ENCODE assay signal across 32 mouse cellular contexts in genomic region chr1:118681980-118682379, GRCm38 (mm10). TPM values are rescaled to one million over a fixed set of nuclear protein-coding genes. Genes with fewer than 3 reads are reported as not detected.
A peak's percentile ranks its signal among the peaks of the same experiment; 100 is the strongest.
DNase-seq lines count a peak whose midpoint lies in the region; ATAC-seq and TF ChIP-seq lines count a peak whose summit lies in the region.
"Had no signal": no experiment of that assay in that cellular context is flagged by ENCODE, and none has a peak within 500 bp of the region (broad histone marks: within the 10 kb centered on the region; RNA-seq: fewer than 3 reads in every experiment).

No protein-coding gene starts in this region.

- no peaks in the 10 kb centered on the region for H3K9me3 ChIP-seq in liver, postnatal 0 days (ENCODE audit: low read length)
- no peaks in the 10 kb centered on the region for H3K9me3 ChIP-seq in forebrain, embryonic 12.5 days
- H3K9me3 ChIP-seq: embryonic facial prominence, embryonic 12.5 days; forebrain, embryonic 15.5 days; heart, embryonic 12.5 days; hindbrain, embryonic 13.5 days; limb, embryonic 13.5 days had no signal

- no peaks in the 10 kb centered on the region; the same call in 1 of the 2 replicates for H3K4me1 ChIP-seq in liver, postnatal 0 days (ENCODE audit: insufficient read depth)
- H3K4me1 ChIP-seq in forebrain, embryonic 12.5 days, result no peaks in the 10 kb centered on the region
- H3K4me1 ChIP-seq: embryonic facial prominence, embryonic 12.5 days; forebrain, embryonic 15.5 days; heart, embryonic 12.5 days; hindbrain, embryonic 13.5 days; limb, embryonic 13.5 days had no signal

- DNase-seq in liver, postnatal 0 days, result no peak
- no peak for DNase-seq in liver
- peak; percentile 93 for DNase-seq in kidney, adult 9 months
- peak; percentile 75 for DNase-seq in kidney, postnatal 14 days
- no peak for DNase-seq in gastrocnemius, postnatal 36 days
- DNase-seq in adipocyte (ENCODE audit: low spot score), result no peak
- DNase-seq: adrenal gland, postnatal 14 days; cerebellum, adult 11 months; cerebellum, adult 9-11 months; embryo, embryonic 11 days; gastrocnemius, adult 2 months; heart, adult 2 months; heart, postnatal 4 days; lung, embryonic 14.5 days; right cerebral cortex, adult 18-20 months; thymus, adult 18-20 months; thymus, postnatal 36 days had no signal

- no peak overlapping the region for H3K4me2 ChIP-seq in liver, postnatal 0 days (ENCODE audit: low read depth, low read length)
- no peak overlapping the region for H3K4me2 ChIP-seq in forebrain, embryonic 12.5 days
- H3K4me2 ChIP-seq: embryonic facial prominence, embryonic 12.5 days; forebrain, embryonic 15.5 days; heart, embryonic 12.5 days; hindbrain, embryonic 13.5 days; limb, embryonic 13.5 days; lung, embryonic 14.5 days; midbrain, embryonic 11.5 days had no signal

- no peaks in the 10 kb centered on the region for H3K27me3 ChIP-seq in liver, postnatal 0 days (ENCODE audit: insufficient read depth, low read length)
- no peaks in the 10 kb centered on the region for H3K27me3 ChIP-seq in forebrain, embryonic 12.5 days
- H3K27me3 ChIP-seq: embryonic facial prominence, embryonic 12.5 days; forebrain, embryonic 15.5 days; heart, embryonic 12.5 days; hindbrain, embryonic 13.5 days; limb, embryonic 13.5 days; Patski had no signal

- H3K36me3 ChIP-seq in liver, postnatal 0 days (replicated peaks; ENCODE audit: insufficient read depth, low read length), result no peaks in the 10 kb centered on the region
- H3K36me3 ChIP-seq in forebrain, embryonic 12.5 days (replicated peaks), result no peaks in the 10 kb centered on the region
- H3K36me3 ChIP-seq: embryonic facial prominence, embryonic 12.5 days; forebrain, embryonic 15.5 days; heart, embryonic 12.5 days; hindbrain, embryonic 13.5 days; limb, embryonic 13.5 days had no signal

- no peak for TF ChIP-seq CTCF in liver, postnatal 0 days (IDR thresholded peaks at IDR 0.05; ENCODE audit: low read depth)

- no peak overlapping the region for H3K27ac ChIP-seq in liver, postnatal 0 days (ENCODE audit: low read depth)
- no peak overlapping the region for H3K27ac ChIP-seq in forebrain, embryonic 12.5 days
- H3K27ac ChIP-seq: embryonic facial prominence, embryonic 12.5 days; forebrain, embryonic 15.5 days; gastrocnemius, adult 2 months; heart, adult 2 months; hindbrain, embryonic 13.5 days; left cerebral cortex, adult 2 months; limb, embryonic 13.5 days; liver, embryonic 14.5 days; stomach, postnatal 0 days had no signal

- no peak overlapping the region for H3K9ac ChIP-seq in liver, postnatal 0 days (replicated peaks)
- H3K9ac ChIP-seq in forebrain, embryonic 12.5 days, result no peak overlapping the region
- H3K9ac ChIP-seq: embryonic facial prominence, embryonic 12.5 days; forebrain, embryonic 15.5 days; heart, embryonic 12.5 days; hindbrain, embryonic 13.5 days; limb, embryonic 13.5 days; liver, embryonic 14.5 days; lung, embryonic 14.5 days had no signal

- WGBS in liver, postnatal 0 days (ENCODE audit: insufficient replicate concordance), result 71% methylated on average over 1 of the region's 1 CpGs
- 50% methylated on average over 1 of the region's 1 CpGs for WGBS in forebrain, embryonic 12.5 days

- intact Hi-C loops in gastrocnemius, postnatal 36 days (cut with DNase I), result no loop called here

- peak; percentile 49; the same call in 1 of the 2 replicates for ATAC-seq in liver, postnatal 0 days
- no peak for ATAC-seq in forebrain, embryonic 12.5 days (ENCODE audit: low FRiP score)
- ATAC-seq: forebrain, embryonic 15.5 days; midbrain, embryonic 16.5 days; Patski had no signal

- H3K4me3 ChIP-seq in liver, postnatal 0 days (ENCODE audit: low read depth, low read length), result no peak overlapping the region
- no peak overlapping the region for H3K4me3 ChIP-seq in forebrain, embryonic 12.5 days (replicated peaks)
- H3K4me3 ChIP-seq: embryonic facial prominence, embryonic 12.5 days; forebrain, embryonic 15.5 days; gastrocnemius, adult 2 months; heart, adult 2 months; heart, embryonic 12.5 days; hindbrain, embryonic 13.5 days; left cerebral cortex, adult 2 months; limb, embryonic 13.5 days had no signal

- TF ChIP-seq EP300 in liver, postnatal 0 days (IDR thresholded peaks at IDR 0.05; ENCODE audit: low read depth), result no peak

RNA-seq across cellular contexts. Expression of gene Tfcp2l1, which starts 54.2 kb away (rescaled TPM):
- 0.62 and 0.96 TPM in 2 replicates for polyA plus RNA-seq in liver, postnatal 0 days (2015; fragmentation: Nextera tagmentation; extraction: Ambion mirVana)
- total RNA-seq in gastrocnemius, postnatal 36 days (2021), result 1 to 10 TPM; 2.1 to 5.0 TPM
- polyA plus RNA-seq in forebrain, embryonic 12.5 days (2016; fragmentation: Nextera tagmentation; extraction: Ambion mirVana), result 0.13 and 0.18 TPM in 2 replicates
- total RNA-seq: megakaryocyte, adult 5-6 weeks; MEL; neutrophil, adult 5-6 weeks had no signal

Comparison
In these comparisons a context has a peak if more than half of its experiments do, and no peak if none do; other contexts are left out.
1. DNase-seq: peak in kidney, adult 9 months (single experiment) and kidney, postnatal 14 days (single experiment); none in liver, postnatal 0 days (single experiment), liver (single experiment), gastrocnemius, postnatal 36 days (0 of 2) and adipocyte (single experiment).